Mouse (Mus musculus): ENCODE results near the gene Cd3eap.

- TF ChIP-seq CTCF (IDR thresholded peaks at IDR 0.05 in 2 of 3, conservative IDR thresholded peaks at IDR 0.05 in 1 of 3; ENCODE audit: control insufficient read depth in 1 of 3, insufficient read depth in 1 of 3, low read depth in 2 of 3, low read length in 3 of 3, poor library complexity in 1 of 3, severe bottlenecking in 1 of 3) (no peak), ZMIZ1 (IDR thresholded peaks at IDR 0.05; ENCODE audit: low read depth, low read length) (no peak), TCF12 (IDR thresholded peaks at IDR 0.05; ENCODE audit: low read depth, low read length) (no peak), POLR2A (IDR thresholded peaks at IDR 0.05; ENCODE audit: control insufficient read depth in 1 of 2, insufficient read depth in 1 of 2, low read depth in 1 of 2, low read length in 2 of 2, poor library complexity in 1 of 2) (no peak), USF1 (IDR thresholded peaks at IDR 0.05; ENCODE audit: low read depth, low read length) (no peak), HCFC1 (IDR thresholded peaks at IDR 0.05; ENCODE audit: low read depth, low read length) (no peak), TAL1 (IDR thresholded peaks at IDR 0.05; ENCODE audit: low read length) (no peak), NRF1 (IDR thresholded peaks at IDR 0.05; ENCODE audit: insufficient read depth, low read depth, low read length, poor library complexity, severe bottlenecking) (no peak), MYC (IDR thresholded peaks at IDR 0.05; ENCODE audit: low read depth, low read length) (no peak), GATA1 (IDR thresholded peaks at IDR 0.05; ENCODE audit: low read depth, low read length) (no peak), ZC3H11A (IDR thresholded peaks at IDR 0.05; ENCODE audit: low read depth, low read length) (no peak)
These were observed 37.8 kb downstream of the Cd3eap start for GRCm38 (mm10) chr7:19321464-19321863.

Measured in MEL (cell line).